ENCODE assay signal across 8 mouse cellular contexts in the genomic region with DNA sequence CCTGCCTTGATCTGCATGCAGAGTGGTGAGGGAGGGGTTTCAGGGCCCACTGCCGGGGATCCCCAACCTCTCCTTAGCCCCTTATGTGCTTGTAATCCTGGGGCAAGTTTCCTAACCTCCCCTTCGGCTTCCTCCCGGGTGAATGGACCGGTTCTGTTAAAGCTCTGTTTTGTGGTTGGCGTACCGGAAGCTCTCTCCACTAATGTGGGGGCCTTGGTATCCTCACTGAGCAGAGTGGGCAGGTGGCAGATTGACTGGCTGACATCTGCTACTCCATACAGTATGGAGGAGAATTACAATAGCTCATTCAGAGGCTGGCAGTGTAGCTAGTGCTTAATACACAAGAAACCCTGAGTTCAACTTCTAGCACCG. TPM values are rescaled to one million over a fixed set of nuclear protein-coding genes. Genes with fewer than 3 reads are reported as not detected.
DNase-seq lines count a peak whose midpoint lies in the region; ATAC-seq and TF ChIP-seq lines count a peak whose summit lies in the region.

No protein-coding gene starts in this region.

- no peak for TF ChIP-seq CTCF in gastrocnemius, adult 2 months (IDR thresholded peaks at IDR 0.05)
- TF ChIP-seq CTCF in E14TG2a.4 (conservative IDR thresholded peaks at IDR 0.05; ENCODE audit: low read length), result no peak

- 3% methylated on average over 7 of the region's 7 CpGs for WGBS in embryonic facial prominence, embryonic 12.5 days
- WGBS in hindbrain, embryonic 15.5 days, result 5% methylated on average over 7 of the region's 7 CpGs
- 4% methylated on average over 7 of the region's 7 CpGs for WGBS in limb, embryonic 15.5 days

- peak overlapping the region; percentile 93 for H3K9ac ChIP-seq in embryonic facial prominence, embryonic 12.5 days
- H3K9ac ChIP-seq in hindbrain, embryonic 15.5 days, result peak overlapping the region; percentile 94
- peak overlapping the region; percentile 83 for H3K9ac ChIP-seq in limb, embryonic 15.5 days

- DNase-seq in gastrocnemius, adult 2 months, result no peak
- DNase-seq in gastrocnemius, postnatal 4 days (ENCODE audit: low spot score in 2 of 2), result no peak
- DNase-seq in right cerebral cortex, adult 2 months (ENCODE audit: low spot score in 2 of 2), result peak; percentile 59 to 61
- DNase-seq in ovary, postnatal 10 days (ENCODE audit: low spot score), result no peak

- no peaks in the 10 kb centered on the region for H3K9me3 ChIP-seq in E14TG2a.4 (ENCODE audit: low read length)
- no peaks in the 10 kb centered on the region for H3K9me3 ChIP-seq in embryonic facial prominence, embryonic 12.5 days
- H3K9me3 ChIP-seq in hindbrain, embryonic 15.5 days, result no peaks in the 10 kb centered on the region
- no peaks in the 10 kb centered on the region for H3K9me3 ChIP-seq in limb, embryonic 15.5 days

- peak overlapping the region; percentile 97 for H3K27ac ChIP-seq in gastrocnemius, adult 2 months
- peak overlapping the region; percentile 88 for H3K27ac ChIP-seq in embryonic facial prominence, embryonic 12.5 days
- H3K27ac ChIP-seq in hindbrain, embryonic 15.5 days (replicated peaks), result peak overlapping the region; percentile 89
- H3K27ac ChIP-seq in limb, embryonic 15.5 days, result peak overlapping the region; percentile 91

- peak overlapping the region; percentile 76 for H3K4me3 ChIP-seq in gastrocnemius, adult 2 months
- peak overlapping the region; percentile 96 for H3K4me3 ChIP-seq in E14TG2a.4 (replicated peaks; ENCODE audit: low read length)
- peak overlapping the region; percentile 99 for H3K4me3 ChIP-seq in embryonic facial prominence, embryonic 12.5 days
- peak overlapping the region; percentile 94 for H3K4me3 ChIP-seq in hindbrain, embryonic 15.5 days
- peak overlapping the region; percentile 79 for H3K4me3 ChIP-seq in limb, embryonic 15.5 days

- no peaks in the 10 kb centered on the region for H3K27me3 ChIP-seq in E14TG2a.4 (ENCODE audit: insufficient read depth, low read length)
- H3K27me3 ChIP-seq in embryonic facial prominence, embryonic 12.5 days, result no peaks in the 10 kb centered on the region
- no peaks in the 10 kb centered on the region for H3K27me3 ChIP-seq in hindbrain, embryonic 15.5 days
- no peaks in the 10 kb centered on the region for H3K27me3 ChIP-seq in limb, embryonic 15.5 days

- peak overlapping the region; percentile 71 for H3K4me2 ChIP-seq in embryonic facial prominence, embryonic 12.5 days (replicated peaks)
- H3K4me2 ChIP-seq in hindbrain, embryonic 15.5 days, result peak overlapping the region; percentile 66
- H3K4me2 ChIP-seq in limb, embryonic 15.5 days, result peak overlapping the region; percentile 56

- intact Hi-C loops in gastrocnemius, adult 2 months (cut with DNase I), result no loop called here

- peaks cover 67% of the 10 kb centered on the region for H3K4me1 ChIP-seq in E14TG2a.4 (replicated peaks; ENCODE audit: low read depth, low read length)
- H3K4me1 ChIP-seq in embryonic facial prominence, embryonic 12.5 days, result peaks cover 18% of the 10 kb centered on the region
- H3K4me1 ChIP-seq in hindbrain, embryonic 15.5 days (replicated peaks), result peaks cover 23% of the 10 kb centered on the region
- peaks cover 13% of the 10 kb centered on the region for H3K4me1 ChIP-seq in limb, embryonic 15.5 days

- H3K36me3 ChIP-seq in E14TG2a.4 (ENCODE audit: insufficient read depth, low read length), result peaks cover 26% of the 10 kb centered on the region
- no peaks in the 10 kb centered on the region for H3K36me3 ChIP-seq in embryonic facial prominence, embryonic 12.5 days
- H3K36me3 ChIP-seq in hindbrain, embryonic 15.5 days, result no peaks in the 10 kb centered on the region
- H3K36me3 ChIP-seq in limb, embryonic 15.5 days, result 0 out of 2 replicates have a peak, but pooled peaks cover 3% of the 10 kb centered on the region

- ATAC-seq in embryonic facial prominence, embryonic 12.5 days (ENCODE audit: insufficient number of reproducible peaks, insufficient read depth, low FRiP score, low TSS enrichment), result peak; percentile 68; the same call in 1 of the 2 replicates
- ATAC-seq in hindbrain, embryonic 15.5 days (ENCODE audit: low FRiP score, low read depth), result peak; percentile 65
- ATAC-seq in limb, embryonic 15.5 days (ENCODE audit: insufficient number of reproducible peaks, low FRiP score, low TSS enrichment, low read depth), result no peak

RNA-seq across cellular contexts. Expression of a gene that starts 0.8 kb away (rescaled TPM):
- 100 to 1,000 TPM; 133 to 142 TPM for total RNA-seq in gastrocnemius, adult 2 months (2021)
- 100 to 1,000 TPM; 112 to 116 TPM for total RNA-seq in gastrocnemius, postnatal 4 days (2021)
- 243 and 255 TPM in 2 replicates for polyA plus RNA-seq in embryonic facial prominence, embryonic 12.5 days (2016; fragmentation: Nextera tagmentation; extraction: Ambion mirVana)
- 273 TPM in 2 replicates for polyA plus RNA-seq in hindbrain, embryonic 15.5 days (2015; fragmentation: Nextera tagmentation; extraction: Ambion mirVana)
- polyA plus RNA-seq in limb, embryonic 15.5 days (2015; fragmentation: Nextera tagmentation; extraction: Ambion mirVana), result 215 and 226 TPM in 2 replicates

RNA-seq across cellular contexts. Expression of a gene that starts 27.6 kb away (rescaled TPM):
- 1 to 10 TPM; 5.0 to 6.2 TPM for total RNA-seq in gastrocnemius, adult 2 months (2021)
- total RNA-seq in gastrocnemius, postnatal 4 days (2021), result 1 to 10 TPM; 6.1 to 6.6 TPM
- 26.8 and 27.5 TPM in 2 replicates for polyA plus RNA-seq in embryonic facial prominence, embryonic 12.5 days (2016; fragmentation: Nextera tagmentation; extraction: Ambion mirVana)
- 15.0 and 15.6 TPM in 2 replicates for polyA plus RNA-seq in hindbrain, embryonic 15.5 days (2015; fragmentation: Nextera tagmentation; extraction: Ambion mirVana)
- polyA plus RNA-seq in limb, embryonic 15.5 days (2015; fragmentation: Nextera tagmentation; extraction: Ambion mirVana), result 20.0 and 21.1 TPM in 2 replicates

Comparison
In these comparisons a context has a peak if more than half of its experiments do, and no peak if none do; other contexts are left out.
1. DNase-seq: peak in right cerebral cortex, adult 2 months (2 of 2); none in gastrocnemius, adult 2 months (single experiment), gastrocnemius, postnatal 4 days (0 of 2) and ovary, postnatal 10 days (single experiment).
2. Peak in every context shown above with its lines, with median percentiles within 50 percentile points of each other: H3K27ac ChIP-seq, H3K4me3 ChIP-seq, H3K4me2 ChIP-seq and H3K9ac ChIP-seq.